Mouse (Mus musculus) thymus, postnatal 0 days (tissue): Measurements from ENCODE around the gene Stub1. TPM values are rescaled to one million over a fixed set of nuclear protein-coding genes. Genes with fewer than 3 reads are reported as not detected.
A peak's percentile ranks its signal among the peaks of the same experiment; 100 is the strongest.

Source experiments
- DNase-seq: peaks from one replicate; pipeline ENCODE4 v3.0.0-alpha.2; 2015; ENCODE audit warnings: low spot score
- polyA plus RNA-seq: library from polyadenylated mRNA; unstranded; fragments of >200 nt; fragmentation: Nextera tagmentation; extraction: Ambion mirVana; gene quantifications from 2 replicates; pipeline ENCODE4 v1.2.1, GENCODE M21; 2015

Gene Stub1
- polyA plus RNA-seq, 1 experiment from 2014 or later = 181 TPM

DNA sequence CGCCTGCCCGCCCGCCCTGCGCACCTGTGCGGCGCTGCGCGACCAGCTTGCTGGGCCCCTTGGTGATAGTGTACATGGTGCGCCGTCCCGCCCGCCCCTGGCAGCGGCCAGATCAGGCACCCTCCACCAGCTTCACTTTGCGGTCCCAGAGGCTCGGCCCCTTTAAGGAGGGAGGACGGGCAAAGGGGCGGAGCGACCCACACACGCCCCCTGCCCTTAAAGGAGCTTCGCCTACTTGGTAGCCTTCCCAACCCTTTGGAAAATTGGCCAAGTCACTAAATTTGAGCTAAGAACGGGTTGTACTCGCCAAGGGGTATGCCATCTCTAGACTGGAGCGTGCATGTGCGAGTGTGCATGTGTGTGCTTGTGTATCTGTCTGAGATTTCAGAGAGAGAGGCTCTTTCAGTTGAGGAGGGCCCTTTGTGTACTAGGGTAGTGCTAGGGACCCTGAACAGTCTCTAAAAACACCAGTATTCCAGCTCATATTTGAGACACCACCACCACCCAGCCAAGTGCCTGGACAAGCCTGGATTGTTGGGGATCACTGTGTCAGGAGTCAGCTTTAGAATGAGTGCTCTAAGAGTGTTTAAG lies 35.5 kb upstream of the Stub1 start, which contains the start of gene Mcrip2:
Gene Mcrip2 (minus strand): TSS at position 164 of the 591 bp plus-strand sequence.
- peak; percentile 69 for DNase-seq

DNA sequence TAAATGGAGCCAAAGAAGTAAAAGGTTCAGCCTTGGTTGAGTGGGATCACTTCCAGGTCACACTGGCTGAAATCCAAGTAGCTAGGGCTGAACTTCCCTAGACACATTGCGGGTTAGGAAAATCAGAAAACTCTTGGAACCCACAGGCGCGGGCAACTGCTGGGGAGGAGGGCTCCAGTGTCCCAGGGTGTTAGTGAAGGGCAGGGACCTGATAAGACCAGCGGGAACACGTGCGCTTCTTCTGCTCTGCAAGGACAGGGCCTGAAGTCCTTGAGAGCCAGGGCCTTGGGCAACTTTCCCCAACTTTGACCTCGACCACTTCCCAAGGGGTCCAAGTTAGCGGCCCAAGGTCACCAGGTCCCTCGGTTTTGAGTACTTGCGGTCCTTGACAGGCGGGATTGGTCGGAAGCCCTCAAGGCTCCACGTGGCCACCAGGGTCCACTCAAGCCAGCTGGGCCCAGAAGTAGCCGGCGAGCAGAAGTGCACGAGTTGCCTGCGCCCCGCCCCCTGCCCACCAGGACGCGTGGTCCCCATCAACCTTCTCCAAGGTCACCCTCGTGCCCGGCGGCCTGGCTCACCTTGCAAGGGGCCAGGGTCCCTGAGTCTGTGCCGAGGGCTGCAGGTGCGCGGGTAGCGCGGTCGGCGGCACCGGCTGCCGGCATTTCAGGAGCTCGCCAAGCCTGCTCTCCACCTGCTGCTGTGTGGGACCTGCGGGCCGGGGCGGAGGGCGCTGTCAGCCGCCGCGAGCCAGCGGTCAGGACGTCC lies 34.8 kb upstream of the Stub1 start:
- no peak for DNase-seq

DNA sequence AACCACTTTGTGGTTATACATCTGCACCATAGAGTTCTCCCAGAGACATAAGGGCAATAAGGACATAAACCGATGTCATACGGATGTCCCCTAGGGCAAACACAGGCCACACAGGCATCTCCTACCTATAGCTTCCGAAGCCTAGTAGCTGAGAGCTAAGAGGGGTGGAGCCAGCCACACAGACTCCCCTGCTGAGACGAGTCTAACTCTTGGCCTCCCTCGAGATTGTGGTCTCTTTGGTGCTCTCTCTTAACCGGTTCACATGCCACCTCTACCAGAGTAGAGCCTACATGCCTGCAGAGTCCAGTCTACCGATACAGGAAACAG lies 34.3 kb upstream of the Stub1 start:
- DNase-seq = peak; percentile 53

DNA sequence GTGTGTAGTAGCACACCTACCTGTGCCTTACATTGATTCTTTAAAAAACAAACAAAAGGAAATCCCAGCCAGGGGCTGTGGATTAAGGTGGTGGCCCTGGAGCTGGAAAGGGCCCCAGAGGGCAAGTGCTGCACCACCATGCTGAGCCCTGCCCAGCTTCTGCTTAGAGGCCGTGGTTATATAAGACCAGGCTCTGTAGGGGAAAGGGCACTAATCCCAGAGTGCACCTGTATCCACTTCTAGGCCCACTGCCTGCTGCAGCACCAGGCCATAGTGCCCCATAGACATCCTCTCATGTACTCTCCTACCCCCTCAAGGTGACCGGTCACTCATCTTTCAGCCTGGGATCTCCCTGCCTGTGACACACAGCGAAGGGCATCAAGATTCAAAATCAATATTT lies 33.0 kb upstream of the Stub1 start:
- DNase-seq = no peak

DNA sequence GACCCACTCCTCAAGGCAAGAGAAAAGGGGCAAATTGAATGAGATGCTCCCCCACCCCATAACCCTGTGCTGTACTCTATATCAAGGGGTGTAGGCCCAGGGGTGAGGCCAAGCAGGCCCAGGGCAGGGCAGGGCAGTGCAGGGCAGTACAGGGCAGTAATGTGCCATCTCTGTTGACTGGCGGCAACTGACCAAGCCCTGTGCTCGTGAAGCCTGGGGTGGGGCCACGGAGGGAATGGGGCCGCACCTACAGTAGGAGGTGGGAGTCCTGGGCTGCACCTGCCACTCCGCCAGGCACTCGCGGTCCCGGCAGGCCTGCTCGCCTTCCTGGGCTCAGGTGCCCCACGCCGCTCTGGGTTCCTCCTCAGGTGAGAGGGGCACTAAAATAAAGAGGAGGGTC lies 32.1 kb upstream of the Stub1 start:
- DNase-seq = no peak

DNA sequence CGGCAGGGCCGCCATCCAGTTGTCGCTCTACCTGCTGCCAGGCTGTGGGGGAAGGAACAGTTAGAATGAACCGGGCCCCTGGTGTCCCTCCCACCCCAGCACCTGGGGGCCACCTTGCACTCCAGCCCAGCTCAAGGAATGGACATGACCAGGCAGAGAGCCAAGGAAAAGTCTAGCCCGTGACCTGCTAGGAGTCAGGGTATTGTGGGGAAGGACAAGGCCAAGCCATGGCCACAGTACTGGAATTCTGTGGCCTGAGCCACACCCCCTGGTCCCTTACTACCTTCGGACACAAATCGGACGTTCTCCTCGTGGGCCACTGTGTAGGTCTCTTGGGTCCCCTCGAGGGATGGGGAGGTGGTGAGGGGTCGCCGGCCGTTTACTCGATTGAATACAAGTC lies 31.1 kb upstream of the Stub1 start:
- DNase-seq = no peak

DNA sequence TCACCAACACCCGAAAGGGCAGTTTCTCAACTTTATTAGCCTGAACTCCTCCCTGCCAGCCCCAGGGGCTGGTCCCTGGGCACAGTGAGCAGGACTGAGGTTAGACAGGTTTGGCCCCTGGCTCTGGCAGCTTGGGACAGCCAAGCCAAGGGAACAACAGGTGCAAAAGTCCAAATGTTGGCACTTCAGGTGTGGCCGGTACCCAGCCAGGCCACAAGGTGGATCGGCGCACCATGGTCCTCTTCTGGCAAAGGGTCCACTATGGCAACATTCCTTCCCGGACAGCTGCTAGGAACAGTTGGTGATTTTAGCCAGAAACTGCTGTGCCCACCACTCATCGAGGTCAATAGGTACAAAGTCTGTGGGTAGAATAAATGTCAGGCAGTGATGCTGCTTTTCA lies 30.5 kb upstream of the Stub1 start:
- no peak for DNase-seq

DNA sequence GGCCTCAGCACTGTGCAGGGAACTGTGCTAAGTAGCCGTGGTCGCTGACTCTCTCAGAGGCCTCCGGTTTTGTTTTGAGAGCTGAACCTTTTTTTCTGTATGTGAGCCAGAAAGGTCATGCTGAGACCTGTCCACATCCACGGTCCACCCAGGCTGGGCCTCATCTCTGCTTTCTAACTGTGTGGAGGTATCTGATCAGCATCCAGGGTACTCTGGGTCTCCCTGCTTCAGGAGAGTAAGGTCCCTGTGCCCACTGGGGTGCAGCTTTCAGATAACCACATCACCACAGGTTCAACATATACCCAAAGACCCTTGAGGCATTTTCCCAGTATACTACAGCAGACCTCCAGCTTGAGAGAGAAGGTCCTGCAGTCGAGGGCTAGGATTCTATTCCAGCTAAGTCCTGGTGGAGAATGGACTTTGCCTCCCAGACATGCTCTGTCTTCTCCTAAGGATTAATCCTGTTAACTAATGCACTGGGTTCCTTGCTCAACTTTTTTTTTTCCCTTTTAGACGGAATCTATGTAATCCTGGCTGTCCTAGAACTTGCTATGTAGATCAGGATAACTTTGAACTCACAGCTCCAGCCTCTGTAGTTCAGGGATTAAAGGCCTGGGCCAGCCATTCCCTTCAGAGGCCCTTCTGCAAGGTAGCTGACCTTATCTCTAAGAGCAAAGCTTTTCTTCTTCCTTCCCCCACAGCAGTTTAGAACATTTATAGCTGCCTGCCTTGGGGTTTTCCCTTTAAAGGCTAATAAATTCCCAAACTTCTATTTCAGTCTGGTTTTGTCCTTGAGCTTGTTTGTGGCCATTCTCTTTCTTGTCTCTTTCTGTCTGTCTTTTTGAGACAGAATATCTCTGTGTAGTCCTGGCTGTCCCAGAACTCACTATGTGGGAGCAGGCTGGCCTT lies 28.8 kb upstream of the Stub1 start:
- no peak for DNase-seq

DNA sequence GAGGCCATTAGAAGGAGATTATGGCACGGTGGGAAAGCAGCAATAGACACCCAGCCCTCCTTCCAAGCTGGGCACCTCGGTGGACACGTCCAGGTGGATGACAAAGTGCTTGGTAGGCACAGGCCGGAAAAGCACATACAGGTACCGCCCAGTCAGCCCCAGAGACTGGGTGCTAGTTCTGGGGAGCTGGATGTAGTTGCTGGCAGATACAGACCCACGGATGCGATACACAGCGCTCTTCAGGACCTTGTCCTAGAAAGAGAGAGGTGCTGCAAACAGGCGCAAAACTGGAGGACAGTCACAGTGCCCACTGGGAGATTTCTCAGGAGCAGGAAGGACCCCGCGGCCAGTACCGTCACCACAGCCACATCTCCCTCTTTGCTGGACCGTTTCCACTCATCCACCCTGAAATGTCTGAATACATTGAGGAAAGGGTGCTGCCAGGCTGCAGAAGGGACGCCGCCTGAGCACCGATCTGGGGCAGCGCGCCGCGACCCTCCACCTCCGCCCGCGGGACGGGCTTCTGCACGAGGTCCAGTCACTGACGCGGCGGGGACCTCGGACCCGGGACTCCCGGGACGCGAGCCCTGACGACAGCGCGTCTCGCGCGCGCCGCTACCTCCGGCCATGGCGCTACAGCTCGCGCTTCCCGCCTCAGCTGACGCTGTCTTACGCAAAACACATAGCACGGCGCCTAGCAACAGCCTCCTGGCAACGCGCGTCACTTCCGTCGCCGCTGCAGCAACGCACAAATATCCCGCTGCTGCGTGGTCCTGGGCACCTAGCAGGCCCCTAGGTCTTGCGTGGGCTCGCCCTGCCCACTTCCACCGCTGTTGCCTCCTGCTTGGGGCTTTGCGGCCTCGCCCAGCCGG lies 27.9 kb upstream of the Stub1 start, which contains the start of gene Wdr90:
Gene Wdr90 (minus strand): TSS at position 670 of the 872 bp plus-strand sequence.
- peak; percentile 95 for DNase-seq

DNA sequence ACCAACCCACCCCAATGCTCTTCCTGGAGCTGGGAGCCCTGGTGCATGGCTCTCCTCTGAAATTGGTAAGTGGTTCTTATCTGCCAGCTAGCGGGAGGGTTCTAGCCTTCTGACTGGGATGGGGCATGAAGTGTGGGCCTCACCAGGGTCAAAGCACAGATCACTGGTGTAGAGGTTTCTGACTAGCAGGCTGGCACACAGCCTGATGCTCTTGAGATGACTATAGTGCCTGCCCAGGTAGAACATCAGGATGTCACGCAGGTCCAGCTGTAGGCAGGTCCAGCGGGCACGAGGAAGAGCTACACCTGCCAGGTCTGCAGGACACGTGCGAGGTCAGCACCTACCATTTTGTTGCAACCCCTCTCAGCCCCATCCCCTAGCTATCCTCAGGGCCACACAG lies 27.0 kb upstream of the Stub1 start:
- no peak for DNase-seq

DNA sequence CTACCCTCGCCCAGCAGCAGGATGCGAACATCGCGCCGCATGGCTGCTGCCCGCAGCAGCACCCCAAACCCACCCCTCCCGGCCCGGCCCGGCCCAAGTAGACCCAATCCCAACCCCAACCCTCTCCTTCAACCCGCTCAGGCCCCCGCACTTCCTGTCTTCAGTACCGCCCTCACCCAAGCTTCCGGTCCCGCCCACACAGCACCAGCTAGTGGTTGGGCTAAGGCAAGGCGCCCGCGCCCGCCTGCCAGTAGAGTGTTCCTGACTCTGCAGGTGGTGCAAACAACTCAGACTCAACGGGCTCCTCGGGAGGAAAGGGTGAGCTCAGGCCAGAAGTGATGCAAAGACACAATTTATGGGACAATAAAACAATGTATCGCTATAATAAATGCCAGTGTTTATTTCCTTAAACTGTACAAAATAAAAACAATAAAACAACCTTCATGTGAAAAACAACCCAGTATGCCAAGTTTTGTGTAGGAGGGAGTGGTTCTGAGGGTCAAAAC lies 11.2 kb upstream of the Stub1 start, which contains the start of gene Rhot2:
Gene Rhot2 (minus strand): TSS at position 456 of the 506 bp plus-strand sequence.
- DNase-seq = peak; percentile 97

DNA sequence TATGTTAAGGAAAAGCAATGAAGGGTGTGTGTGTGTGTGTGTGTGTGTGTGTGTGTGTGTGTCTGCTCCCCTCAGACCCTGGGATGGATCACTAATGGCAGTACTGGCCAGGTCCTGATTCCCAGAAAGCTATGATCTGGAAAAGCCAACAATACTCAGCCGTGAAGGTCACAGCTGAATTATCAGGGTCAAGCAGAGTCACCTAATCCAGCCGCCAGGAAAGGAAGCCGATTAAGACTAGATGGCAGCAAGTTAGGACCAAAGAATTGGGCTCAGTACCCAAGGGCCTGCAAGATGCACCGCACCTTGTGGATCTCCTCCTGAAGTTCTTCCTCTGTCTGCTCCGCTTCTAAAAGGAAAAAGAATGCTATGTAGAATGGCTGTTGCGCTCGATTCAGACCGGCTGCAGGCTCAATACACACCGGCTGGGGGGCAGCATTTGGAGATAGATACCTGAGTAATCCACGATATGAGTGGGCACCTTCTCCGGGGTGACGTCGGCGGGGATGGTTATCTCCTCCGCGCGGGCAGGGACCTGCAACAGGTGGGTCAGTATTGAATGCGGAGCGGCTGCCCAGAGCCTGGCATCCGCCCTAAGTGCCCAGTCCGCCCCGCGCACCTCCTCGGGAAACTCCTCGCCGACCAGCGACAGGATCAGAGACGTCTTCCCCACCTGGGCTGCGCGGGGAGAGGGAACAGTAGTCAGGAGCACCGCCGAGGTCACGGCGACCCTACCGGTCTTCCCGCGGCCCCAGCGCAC lies 10.6 kb upstream of the Stub1 start:
- DNase-seq = no peak

DNA sequence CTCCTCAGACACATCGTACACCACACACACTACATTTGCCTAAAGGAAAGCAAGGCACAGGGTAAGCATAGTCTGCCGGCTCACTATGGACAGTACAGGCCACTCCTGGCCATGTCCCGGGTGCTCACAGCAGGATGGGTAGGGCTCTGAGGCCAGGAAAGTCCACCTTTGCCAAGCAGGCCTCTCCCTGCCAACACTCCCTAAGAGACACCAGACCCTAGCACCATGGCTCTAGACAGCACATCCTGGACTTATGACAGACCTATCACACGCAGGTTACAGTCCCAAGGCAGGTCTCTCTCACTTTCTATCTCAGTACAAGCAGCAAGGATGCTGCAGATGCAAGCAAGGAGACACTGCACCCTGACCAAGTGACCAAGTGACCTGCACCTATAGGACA lies 9.9 kb upstream of the Stub1 start:
- DNase-seq = no peak

DNA sequence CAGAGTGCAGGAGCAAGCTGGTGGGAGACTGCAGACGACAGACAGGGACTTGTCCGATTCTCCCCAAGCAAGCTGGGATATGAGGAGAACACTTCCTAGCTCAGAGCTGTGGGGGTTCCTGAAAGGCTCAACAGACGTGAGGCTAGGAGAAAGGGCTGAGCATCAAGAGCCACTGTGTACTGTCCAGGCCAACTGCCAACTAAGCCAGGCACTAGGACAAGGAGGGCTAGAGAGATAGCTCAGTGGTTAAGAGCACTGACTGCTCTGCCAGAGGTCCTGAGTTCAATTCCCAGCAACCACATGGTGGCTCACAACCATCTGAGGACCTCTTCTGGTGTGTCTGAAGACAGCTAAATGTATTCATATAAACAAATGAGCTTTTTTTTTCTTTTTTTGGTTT lies 9.3 kb upstream of the Stub1 start:
- no peak for DNase-seq

DNA sequence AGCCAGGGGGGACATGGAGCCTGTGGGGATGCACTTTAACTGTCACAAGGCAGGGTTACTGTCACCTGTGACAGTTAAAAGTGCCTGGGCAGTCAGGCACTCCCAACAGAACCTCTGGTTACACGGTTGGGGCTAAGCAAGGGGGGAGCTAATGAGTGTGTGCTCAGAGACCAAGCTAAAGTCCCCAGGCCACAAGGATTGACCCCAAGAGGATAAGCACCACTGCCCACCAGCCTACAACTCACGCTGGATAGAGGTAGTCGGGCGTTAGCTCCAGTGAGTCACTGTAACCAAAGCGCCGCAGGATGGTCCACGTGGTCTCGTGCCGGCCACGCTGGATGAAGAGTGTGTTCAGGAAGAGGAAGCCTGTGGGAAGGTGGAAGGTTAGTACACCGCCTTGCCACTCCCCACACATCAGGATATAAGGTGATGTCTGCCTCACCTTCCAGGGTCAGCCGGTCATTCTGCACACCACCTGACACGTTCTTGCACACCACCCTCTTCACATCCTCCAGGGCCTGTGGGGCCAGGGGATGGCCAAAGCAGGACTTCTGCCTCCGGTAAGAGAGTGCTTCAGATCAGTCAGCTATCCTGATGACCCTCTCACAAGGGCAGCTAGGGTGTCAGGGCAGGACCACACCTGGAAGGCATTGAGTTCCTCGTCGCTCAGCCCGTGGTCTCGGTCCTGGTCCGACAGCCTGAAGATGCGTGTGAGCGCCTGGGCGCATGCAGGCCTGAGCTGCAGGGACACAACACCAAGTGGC lies 8.1 kb upstream of the Stub1 start, which contains the start of gene Gm20683:
Gene Gm20683 (minus strand): TSS at position 647 of the 764 bp plus-strand sequence.
- DNase-seq = no peak

DNA sequence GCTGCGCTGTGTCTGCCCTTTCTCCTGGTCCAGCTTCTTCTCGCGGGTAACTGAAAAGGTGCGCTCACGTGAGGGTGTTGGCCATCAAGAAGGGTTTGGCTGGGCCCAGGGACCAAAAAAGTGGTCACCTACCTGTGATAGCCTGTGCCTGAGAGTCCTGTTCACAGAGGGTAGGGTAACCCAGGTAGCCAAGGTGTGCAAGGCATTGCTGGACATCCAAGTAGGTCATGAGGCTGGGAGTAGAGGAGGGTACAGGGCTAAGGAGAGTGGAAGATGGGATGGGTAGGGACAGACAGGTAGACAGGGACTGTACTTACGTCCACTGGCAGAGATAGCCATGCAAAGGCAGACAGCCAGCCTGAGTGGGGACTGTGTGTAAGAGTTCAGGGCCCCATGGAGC lies 7.3 kb upstream of the Stub1 start:
- no peak for DNase-seq

DNA sequence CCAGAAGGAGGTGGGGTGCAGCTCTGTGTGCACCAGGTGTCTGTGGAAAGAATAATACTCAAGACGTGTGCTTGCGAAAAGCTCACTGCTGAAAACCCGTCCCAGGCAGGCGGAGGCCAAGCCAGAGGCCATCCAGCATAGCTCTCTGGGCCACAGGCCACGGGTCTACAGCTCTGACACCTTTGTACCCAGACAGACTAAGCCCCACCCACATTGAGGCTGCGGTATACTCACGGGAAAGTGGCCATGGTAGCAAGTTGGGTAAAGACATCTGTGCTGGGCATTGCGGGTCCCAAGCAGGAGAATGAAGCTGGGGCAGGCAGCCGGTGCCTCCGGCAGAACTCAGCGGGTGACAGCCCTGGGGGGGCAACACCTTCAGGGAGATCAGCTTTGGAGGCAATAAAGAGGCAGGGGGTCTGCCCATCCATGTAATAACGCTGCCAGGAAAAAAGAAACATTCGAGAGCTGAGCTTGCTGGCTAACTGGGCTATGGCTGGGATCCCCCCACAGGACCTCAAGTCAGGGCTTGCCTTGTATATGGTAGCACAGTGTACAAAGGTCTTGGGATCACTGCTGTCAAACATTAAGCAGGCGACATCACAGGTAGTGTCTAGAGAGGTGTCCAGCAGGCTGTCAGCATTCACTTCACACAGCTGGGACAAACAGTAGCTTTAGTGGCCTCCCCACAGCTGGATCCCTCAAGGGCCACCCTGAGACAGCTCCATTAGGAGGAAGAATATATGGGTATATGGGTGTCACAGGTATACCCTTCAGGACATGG lies 6.4 kb upstream of the Stub1 start:
- DNase-seq = no peak

DNA sequence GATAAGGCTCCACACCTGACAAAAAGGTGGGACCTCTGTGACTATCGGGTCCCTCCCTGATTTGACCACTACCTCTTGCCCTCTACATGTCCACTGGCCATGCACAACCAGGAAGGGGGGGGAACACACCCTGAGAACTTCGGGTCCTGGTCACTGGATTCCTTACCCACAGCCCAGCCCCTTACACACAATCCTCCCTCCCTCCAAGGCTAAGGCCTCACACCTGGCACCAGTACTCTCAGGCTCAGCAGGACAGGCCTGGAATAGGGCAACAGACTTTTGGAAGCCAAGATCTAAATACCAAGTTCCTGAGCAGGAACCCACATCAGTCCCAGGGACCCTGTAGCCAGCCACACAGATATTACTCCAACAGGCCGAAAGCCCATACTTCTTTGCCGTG lies 5.7 kb upstream of the Stub1 start:
- no peak for DNase-seq
